Mouse (Mus musculus) neural tube, embryonic 10.5 days (tissue): ENCODE results near the gene Gls2.
"Not testable (repeated sequence)": the region's sequence is repeated elsewhere in the genome, so short reads cannot be mapped to it uniquely, and the experiment has no call there.

ENCODE experiments used
- DNase-seq: peaks from one replicate; pipeline ENCODE4 v3.0.0-alpha.2; 2017; ENCODE audit warnings: low spot score; ENCODE audit errors: extremely low spot score

The Gls2 gene

DNA sequence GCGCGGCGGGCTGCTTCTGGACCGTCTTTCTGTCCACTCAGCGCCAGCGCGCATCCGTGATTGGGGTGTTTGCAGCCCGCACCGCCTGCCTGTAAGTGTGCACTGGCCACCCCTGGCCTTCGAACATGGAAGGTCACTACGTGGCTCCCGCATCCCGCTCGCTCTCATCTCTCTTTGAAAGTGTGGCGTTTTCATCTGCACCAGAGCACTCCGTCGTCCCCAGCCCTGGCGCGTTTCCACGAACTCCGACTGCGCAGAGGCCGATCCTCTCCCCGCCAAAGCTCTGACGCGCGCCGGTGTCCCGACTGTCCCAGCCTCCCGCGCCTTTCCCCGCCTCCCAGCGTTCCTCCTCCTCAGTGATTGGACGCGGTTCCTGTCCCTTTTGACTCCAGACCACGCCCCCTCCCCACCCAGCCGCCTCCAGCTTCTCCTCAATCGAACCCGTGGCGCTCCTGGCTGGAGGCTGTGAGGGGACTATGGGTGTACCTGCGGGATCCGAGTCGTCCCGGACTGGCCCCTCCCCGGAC lies at the start of gene Gls2:
TSS of gene Gls2 (plus strand) at position 434 of the 527 bp plus-strand sequence.
- DNase-seq: peak; percentile 99

DNA sequence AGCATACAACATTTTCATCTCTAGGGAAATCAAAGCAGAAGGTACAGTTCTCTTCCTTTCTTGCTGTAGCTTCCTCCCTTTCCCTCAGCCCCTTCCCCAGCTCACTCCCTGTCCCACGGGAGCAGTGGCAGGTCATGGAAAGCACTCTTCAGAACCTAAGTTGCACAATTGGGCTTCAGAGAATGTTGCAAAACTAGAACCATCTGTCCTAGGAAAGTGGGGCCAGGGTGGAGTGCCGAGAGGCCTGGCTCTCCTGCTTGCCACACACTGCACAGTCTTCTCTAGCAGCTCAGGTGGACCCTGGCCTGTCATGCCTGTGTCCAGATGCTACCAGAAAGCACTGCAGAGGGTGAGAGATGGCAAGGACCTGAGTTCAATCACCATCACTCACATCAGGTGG lies 49.3 kb upstream of the Gls2 start:
- no peak for DNase-seq

DNA sequence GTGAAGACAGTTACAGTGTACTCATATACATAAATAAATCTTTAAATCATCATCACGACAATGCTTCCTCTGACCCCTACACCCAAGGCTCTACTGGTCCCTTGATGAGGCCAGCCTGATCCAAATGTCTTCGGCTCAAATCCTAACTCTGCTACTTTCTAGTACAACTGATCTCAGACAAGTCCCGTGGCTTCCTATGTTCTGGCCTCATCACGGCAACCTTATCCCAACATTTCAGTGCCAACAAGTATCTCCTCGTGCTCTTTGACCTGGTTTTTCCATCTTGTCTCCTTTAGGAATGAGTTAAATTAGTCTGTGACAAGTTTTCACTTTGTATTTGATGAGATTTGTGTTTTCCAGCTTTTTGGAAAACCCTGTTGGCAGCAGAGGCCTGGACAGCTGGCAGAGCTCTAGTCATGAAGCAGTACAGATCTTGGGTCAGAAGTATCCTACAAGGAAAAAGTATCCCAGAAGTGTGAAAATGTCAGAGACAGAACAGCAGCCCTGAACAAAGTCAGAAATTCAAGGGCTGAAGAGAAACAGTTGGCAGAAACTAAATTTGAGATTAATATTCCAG lies 45.4 kb upstream of the Gls2 start:
- no peak for DNase-seq

DNA sequence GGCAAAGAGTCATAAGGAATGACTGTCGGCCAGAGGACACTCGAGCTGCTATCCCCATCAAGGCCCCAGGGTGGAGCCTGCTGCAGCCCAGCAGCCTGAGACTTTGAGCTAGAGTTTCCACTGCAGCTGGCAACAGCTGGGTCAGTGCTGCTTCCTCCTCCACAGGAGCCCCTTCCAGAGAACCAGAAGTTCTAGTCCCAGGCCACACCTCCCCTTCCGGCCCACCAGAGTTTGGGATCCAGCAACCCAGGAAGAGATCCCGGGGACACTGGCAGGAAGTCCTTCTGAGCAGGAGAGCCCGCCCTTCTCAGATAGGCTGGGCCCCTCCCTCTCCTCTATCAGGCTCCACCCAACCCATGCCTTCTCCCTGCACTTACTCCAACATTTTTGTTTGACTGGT lies 44.7 kb upstream of the Gls2 start:
- peak; percentile 55 for DNase-seq

DNA sequence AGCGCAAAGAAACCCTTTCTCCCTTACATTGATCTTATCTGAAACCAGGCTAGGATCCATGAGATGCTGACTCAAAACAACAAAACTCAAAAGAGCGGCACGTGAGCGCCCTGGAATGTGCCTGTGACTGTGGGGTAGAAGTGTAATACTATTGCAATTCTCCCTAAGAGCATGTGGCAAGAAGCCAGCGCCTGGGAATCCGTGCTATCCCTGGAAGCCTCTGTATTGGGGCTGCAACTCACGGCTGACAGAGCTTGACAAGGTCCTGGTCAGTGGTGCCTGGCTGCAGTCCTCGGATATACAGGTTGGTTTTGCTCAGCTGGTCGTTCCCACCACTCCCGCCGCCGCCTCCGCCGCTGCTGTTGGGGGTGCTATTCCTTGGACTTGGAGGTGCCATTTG lies 43.3 kb upstream of the Gls2 start:
- DNase-seq: no peak

DNA sequence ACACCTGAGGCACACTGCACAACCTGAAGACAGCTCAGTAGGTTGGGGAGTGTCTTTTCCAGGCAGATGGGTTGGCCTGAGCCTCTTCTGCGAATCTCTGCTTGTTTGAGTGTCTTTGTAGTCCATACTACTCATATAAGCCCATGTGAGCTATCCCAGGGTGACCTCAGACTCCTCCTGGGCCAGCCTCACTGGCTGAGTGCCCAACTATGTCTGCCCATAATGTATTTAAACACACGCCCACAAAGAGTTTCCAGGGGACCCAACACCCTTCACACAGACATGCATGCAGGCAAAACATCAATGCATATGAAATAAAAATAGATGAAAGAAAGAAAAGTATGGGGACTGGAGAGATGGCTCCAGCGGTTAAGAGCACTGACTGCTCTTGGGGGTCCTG lies 40.3 kb upstream of the Gls2 start:
- DNase-seq: no peak

DNA sequence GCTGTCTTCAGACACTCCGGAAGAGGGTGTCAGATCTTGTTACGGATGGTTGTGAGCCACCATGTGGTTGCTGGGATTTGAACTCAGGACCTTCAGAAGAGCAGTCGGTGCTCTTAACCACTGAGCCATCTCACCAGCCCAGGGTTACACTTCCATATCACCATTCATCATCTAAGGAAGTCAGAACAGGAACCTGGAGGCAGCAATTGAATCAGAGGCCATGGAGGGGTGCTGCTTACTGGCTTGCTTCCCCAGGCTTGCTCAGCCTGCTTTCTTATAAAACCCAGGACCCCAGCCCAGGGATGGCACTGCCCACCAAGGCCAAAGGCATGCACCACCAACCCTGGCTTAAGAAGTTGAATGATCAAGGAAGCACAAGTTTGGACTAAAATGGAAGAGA lies 28.5 kb upstream of the Gls2 start:
- not testable (repeated sequence) for DNase-seq

DNA sequence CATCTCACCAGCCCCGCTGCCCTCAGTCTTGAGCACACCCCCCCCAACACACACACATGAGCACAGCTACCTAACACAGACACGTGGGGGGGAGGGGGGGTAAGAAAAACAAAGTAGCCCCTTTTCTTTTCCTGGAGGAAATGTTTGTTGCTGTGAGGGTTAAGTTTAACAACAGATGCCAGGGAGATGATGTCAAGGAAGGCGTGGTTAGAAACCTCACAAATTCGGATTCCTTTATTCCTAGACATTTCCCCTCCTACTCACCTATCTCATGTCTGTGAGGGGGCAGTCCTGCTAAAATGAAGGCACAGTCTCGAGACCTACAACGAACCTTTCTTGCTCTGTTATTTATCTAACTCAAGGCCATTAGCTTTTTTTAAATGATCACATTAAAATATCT lies 27.2 kb upstream of the Gls2 start:
- no peak for DNase-seq

DNA sequence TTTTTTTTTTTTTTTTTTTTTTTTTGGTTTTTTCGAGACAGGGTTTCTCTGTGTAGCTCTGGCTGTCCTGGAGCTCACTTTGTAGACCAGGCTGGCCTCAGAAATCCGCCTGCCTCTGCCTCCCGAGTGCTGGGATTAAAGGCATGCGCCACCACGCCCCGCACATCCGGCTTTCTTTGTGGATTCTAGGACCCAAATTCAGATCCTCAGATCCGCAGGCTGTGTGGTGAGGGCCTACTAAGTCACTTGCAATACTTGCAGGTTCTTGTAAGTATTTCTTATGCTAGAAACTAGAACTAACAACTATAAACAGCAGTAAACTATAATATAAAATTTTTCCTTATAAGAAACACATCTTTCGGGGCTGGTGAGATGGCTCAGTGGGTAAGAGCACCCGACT lies 22.9 kb upstream of the Gls2 start:
- not testable (repeated sequence) for DNase-seq

DNA sequence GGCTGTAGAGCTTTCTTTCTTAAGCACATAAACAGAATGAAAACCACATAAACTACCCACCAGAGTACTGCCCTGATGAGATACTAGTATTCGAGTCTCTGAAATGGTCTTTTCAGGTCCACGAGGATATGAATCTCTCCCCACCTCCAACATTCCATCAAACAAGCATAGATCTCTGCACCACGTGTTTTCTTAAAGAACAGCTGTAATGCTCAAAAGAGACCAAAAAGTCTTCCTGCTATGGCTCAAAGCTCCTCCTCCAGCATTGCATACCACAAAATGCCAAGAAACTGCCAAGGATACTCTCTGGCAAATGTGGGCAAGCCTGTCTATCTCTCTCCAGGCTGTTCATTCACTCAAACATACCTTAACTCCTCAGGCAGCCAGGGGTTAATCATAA lies 19.0 kb upstream of the Gls2 start:
- DNase-seq: no peak

DNA sequence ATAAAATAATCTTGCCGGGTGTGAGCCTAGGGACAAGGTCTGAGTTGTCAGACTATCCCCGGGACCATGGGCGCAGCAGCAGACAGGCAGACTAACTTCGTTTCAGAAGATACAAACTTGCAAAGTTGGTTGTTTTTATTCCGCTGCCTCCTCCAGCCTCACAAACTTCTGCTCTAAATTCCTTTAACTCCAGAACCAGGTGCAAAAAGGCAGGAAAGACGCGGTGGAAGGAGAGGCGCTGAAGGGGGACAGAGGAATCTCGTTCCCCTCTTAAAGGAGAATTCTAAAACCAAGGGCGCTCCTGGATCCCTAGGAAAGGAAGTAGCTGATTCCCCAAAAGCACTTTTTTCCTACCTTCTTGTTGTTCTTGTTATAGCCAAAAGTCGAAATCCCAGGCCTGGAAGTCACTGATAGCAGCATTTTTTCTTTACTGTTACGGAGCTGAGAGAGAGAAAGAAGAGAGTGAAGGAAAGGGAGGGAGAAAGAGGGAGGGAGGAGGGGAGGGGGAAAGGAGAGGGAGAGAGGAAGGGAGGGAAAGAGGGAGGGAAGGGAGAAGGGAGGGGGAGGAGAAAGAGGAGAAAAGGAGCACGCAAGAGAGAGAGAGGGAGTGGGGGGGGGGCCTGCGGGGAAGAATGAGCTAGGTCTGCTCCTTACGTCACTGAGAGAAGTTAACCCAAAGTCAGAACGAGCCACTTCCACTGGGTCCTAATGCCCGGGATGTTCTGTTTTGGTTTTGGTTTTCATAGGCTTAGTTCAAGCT lies 18.1 kb upstream of the Gls2 start:
- peak; percentile 79 for DNase-seq

DNA sequence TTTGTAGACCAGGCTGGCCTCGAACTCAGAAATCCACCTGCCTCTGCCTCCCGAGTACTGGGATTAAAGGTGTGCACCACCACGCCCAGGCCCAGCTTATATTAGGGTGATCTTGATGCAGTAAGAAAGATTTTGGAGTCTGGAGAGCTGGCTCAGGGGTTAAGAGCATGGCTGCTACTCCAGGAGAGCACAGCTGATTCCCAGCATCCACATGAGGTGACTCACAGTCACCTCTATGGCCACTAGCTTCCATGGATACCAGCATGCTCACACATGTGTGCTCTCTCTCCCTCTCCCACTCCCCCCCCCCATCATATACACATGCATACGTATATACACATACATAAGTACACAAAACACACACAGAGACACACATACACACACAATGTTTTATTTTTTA lies 16.9 kb upstream of the Gls2 start:
- DNase-seq: no peak

DNA sequence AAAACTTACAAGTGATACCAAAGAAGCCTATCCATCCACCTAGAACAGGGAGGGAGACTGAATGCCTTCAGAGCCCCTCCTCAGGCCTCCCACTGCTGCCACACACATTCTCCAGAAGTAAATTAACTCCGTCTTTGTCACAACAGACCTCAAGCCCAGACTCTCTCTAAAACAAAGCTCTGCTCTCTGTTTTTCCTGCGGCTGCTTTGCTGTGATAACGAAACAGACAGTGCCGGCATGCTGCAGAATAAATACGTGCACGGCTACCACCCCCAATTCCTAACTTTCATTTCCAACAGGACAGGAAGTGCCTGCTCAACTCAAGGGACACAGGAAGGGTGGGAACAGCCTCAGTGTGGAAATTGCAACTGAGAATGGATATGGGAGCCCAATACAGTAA lies 14.3 kb upstream of the Gls2 start, which contains the start of gene Rbms2:
TSS of gene Rbms2 (minus strand) at position 309 of the 400 bp plus-strand sequence.
- peak; percentile 28 for DNase-seq

DNA sequence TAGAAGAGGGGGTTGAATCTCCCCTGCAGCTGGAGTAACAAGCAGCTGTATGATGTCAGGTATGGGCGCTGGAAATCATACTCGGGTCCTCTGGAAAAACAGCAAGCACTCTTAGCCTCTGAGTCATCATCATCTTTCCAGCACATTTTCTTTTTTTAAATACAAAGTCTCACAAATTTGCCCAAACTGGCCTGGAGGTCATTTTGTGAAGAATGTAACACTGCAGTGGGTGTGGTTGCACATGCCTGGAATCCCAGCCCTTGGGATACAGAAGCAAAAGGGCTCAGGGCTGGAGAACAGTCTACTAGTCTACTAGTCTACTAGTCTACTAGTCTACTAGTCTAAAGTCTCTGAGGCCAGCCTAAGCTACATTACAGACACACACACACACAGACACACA lies 10.0 kb upstream of the Gls2 start:
- DNase-seq: no peak

DNA sequence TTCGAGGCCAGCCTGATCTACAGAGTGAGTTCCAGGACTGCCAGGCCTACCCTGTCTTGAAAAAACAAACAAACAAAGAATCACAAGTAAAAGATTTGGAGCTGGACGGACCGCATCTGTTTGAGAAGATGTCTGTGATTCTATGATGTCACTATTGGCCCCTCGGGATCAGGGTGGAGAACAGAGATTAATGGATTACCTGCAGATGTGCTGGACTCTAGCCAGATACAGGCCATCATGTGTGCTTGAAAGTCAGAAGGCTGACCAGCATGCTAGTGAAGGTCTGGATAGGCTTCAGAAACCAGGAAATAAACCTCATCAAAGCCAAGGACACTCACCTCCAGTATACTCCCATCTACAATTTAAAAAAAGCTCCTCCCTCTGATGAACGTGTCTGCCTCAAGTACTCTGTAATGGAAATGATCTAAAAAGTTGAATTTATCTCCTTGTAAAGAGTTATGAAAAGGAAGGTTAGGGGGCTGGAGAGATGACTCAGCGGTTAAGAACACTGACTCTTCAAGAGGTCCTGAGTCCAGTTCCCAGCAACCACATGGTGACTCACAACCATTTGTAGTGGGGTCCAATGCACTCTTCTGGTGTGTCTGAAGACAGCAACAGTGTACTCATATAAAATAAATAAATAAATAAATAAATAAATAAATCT lies 8.8 kb upstream of the Gls2 start:
- no peak for DNase-seq

DNA sequence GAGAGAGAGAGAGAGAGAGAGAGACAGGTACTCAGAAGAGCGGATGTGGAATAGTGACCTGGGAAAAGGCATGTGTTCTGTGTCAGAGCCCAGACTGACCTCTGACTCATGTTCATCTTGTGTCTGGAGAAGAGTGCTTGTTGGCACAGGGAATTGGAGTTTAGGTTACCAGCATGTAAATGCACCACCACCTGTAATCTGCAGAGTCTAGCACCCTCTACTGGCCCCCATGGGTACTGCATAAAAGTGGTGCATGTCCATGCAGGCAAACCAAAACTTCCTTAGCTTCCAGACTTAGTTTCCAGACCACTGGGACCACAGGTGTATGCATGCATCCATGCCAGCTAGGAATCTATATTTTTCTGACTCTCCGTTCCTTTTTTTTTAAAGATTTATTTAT lies 8.3 kb upstream of the Gls2 start:
- peak; percentile 95 for DNase-seq

DNA sequence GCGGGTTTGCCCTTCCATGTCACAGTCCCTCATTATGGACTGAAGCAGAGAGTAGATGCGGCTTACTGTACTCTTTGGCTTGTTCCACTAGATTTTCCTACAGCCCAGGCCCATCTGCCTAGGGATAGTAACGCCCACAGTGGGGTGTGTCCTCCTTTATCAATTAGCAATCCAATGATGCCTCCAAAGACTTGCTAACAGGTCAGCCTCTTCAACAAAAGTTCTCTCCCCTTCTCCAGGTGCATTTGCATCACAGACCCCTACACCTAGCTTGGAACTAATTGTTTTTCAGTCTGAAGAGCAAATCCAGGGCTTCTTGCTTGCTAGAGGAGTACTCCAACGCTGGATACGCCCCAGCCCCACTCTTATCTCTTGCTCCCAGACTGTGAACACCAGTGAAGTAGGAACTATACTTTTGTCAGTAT lies 7.1 kb upstream of the Gls2 start:
- DNase-seq: no peak

DNA sequence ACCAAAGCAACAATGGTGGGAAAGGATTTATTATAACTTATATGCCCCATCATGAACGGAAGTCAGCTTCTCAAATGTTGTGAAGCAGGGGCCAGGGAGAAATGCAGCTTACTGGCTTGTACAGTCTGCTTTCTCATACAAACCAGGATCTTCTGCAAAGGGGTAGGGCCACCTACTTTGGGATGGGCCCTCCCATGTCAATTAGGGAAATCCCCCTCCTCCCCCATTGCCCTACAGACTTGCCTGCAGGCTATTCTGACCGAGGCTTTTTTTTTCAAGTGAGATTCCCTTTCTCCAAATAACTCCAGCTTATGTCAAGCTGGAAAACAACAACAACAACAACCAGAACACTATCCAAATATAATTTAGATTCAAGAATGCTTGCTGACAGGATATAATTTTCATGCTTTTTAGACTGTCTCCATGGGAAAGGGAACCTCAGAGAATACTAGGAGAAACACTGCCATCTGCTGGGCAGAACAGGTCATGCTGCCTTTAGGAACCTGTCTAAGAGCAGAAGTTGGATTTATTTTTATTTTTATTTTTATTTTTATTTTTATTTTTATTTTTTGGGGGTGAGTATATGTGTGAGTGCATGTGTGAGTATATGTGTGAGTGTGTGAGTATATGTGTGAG lies 5.9 kb upstream of the Gls2 start:
- DNase-seq: peak; percentile 64

DNA sequence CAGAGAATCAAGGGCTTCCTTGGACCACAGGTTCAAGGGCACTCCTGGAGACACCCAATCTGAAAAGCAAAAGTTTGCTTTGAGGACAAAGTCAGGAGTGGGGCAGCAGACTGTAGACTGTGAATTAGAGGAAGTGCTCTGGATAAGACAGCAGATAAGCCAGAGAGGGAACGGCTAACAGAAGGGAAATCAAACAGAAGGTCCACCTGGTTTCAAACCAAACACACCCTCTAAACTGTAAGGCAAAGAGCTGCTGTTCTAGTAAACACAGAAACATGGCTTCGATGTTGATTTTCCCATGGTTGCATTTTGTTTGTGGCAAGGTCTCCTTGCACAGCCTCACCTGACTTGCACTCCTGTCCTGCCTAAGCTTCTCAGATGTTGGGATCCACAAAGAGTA lies 2.8 kb upstream of the Gls2 start:
- no peak for DNase-seq

DNA sequence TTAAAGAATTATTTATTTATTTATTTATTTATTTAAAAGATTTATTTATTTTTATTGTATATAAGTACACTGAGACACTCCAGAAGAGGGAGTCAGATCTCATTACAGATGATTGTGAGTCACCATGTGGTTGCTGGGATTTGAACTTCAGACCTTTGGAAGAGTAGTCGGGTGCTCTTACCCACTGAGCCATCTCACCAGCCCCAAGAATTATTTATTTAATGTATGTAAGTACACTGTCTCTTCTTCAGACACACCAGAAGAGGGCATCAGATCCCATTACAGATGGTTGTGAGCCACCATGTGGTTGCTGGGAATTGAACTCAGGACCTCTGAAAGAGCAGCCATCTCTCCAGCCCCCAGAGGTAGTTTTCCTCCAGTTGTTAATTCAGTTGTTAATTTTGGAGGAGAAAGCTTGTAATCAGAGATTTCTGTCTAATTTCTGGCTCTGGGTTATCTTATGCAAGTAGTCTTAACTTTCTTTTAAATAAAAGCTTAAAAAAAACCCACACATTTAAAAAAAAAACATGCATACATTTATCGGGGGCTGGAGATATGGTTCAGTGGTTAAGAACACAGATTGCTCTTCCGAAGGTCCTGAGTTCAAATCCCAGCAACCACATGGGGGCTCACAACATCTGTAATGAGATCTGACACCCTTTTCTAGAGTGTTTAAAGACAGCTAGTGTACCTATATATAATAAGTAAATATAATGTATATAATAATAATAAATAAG lies 2.1 kb upstream of the Gls2 start:
- not testable (repeated sequence) for DNase-seq

DNA sequence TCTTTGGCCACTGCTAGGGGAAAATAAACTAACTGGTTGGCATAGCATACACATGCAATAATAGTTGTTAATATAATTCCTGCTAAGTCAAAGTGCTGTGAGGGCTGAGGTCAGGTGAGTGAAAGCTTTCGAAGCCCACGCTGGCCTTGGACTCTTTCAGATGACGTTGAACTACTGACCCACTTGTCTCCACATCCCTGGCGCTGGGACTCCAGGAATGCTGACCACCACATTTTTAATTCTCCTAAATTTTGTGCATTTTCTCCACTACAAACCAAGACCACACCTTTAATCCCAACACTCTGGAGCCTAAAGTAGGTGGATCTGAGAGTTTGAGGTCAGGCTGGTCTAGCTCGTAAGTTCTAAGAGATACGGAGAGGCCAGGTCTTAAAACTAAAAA lies 1.1 kb upstream of the Gls2 start:
- no peak for DNase-seq
